Mouse (Mus musculus) heart, postnatal 14 days (tissue): ENCODE results near the gene Jmjd6. TPM values are rescaled to one million over a fixed set of nuclear protein-coding genes. Genes with fewer than 3 reads are reported as not detected.

Experiments
- DNase-seq, 2 experiments: peaks; one replicate each; pipeline ENCODE4 v3.0.0; 2021 to 2022
- intact Hi-C: fragments of 180-260 bp; cut with DNase I; formaldehyde crosslinking; loops from one replicate; pipeline ENCODE4 v1.15.1; 2025
- total RNA-seq, 2 experiments: library from RNA; stranded (reverse); gene quantifications; 2 replicates each; pipeline ENCODE4 v1.2.3; 2021

Jmjd6 gene
- total RNA-seq, 2 experiments from 2014 or later, result 34.4 to 37.3 TPM

GRCm38 (mm10) chr11:116808811-116809395 is 34.3 kb downstream of the Jmjd6 start:
- intact Hi-C loops, result loop anchor here (1.0 to 10.0 kb wide), 3 partner anchors 134 to 254 kb away; no protein-coding TSS in a partner anchor
- DNase-seq, result no peak

GRCm38 (mm10) chr11:116807938-116808606 is 35.2 kb downstream of the Jmjd6 start:
- peak; percentile 85 to 92 for DNase-seq
- intact Hi-C loops, result loop anchor here (1.0 to 10.0 kb wide), 3 partner anchors 133 to 253 kb away; no protein-coding TSS in a partner anchor

- intact Hi-C loops, result loop anchor here (10.0 kb wide), 2 partner anchors 133 to 253 kb away; no protein-coding TSS in a partner anchor
- no peak for DNase-seq
Observed at GRCm38 (mm10) chr11:116807526-116807925, 35.7 kb downstream of the Jmjd6 start.

GRCm38 (mm10) chr11:116807116-116807515 is 36.1 kb downstream of the Jmjd6 start:
- DNase-seq, result peak in 1 of 2 experiments; percentile 14
- intact Hi-C loops, result loop anchor here (10.0 kb wide), 2 partner anchors 132 to 252 kb away; no protein-coding TSS in a partner anchor

- intact Hi-C loops, result loop anchor here (10.0 kb wide), 2 partner anchors 132 to 252 kb away; no protein-coding TSS in a partner anchor
- peak in 1 of 2 experiments; percentile 42 for DNase-seq
Observed at GRCm38 (mm10) chr11:116806136-116807071, 36.8 kb downstream of the Jmjd6 start.

GRCm38 (mm10) chr11:116802709-116803108 is 40.5 kb downstream of the Jmjd6 start:
- intact Hi-C loops, result loop anchor here (5.0 to 10.0 kb wide), 3 partner anchors 105 to 248 kb away; no protein-coding TSS in a partner anchor
- no peak for DNase-seq

GRCm38 (mm10) chr11:116801106-116801505 is 42.1 kb downstream of the Jmjd6 start:
- intact Hi-C loops, result loop anchor here (5.0 to 10.0 kb wide), 3 partner anchors 104 to 246 kb away; no protein-coding TSS in a partner anchor
- DNase-seq, result peak in 1 of 2 experiments; percentile 32

- intact Hi-C loops, result no loop called here
- peak; percentile 5 to 24 for DNase-seq
Observed at GRCm38 (mm10) chr11:116799364-116799763, 43.9 kb downstream of the Jmjd6 start.

Other genes with a start within 250 kb of the Jmjd6 start
- gene Rhbdf2, start 216.4 kb downstream of the Jmjd6 start, total RNA-seq, result 10 to 100 TPM; 15.1 to 15.3 TPM
- 1 to 10 TPM; 1.4 to 1.9 TPM for gene Prcd, start 189.9 kb downstream of the Jmjd6 start, total RNA-seq
- 10 to 100 TPM; 50.4 to 57.4 TPM for gene Cygb, start 189.1 kb downstream of the Jmjd6 start, total RNA-seq
- gene St6galnac1, start 67.9 kb downstream of the Jmjd6 start, total RNA-seq, result not detected
- gene Mxra7, start 15.4 kb downstream of the Jmjd6 start, total RNA-seq, result 10 to 100 TPM; 27.7 to 32.1 TPM
- gene Mettl23, start 171 bp downstream of the Jmjd6 start, total RNA-seq, result 10 to 100 TPM; 37.3 to 37.8 TPM
- 10 to 100 TPM; 39.8 to 40.4 TPM for gene Mfsd11, start 9.0 kb upstream of the Jmjd6 start, total RNA-seq
- 100 to 1,000 TPM; 125 to 133 TPM for gene Srsf2, start 9.6 kb upstream of the Jmjd6 start, total RNA-seq
- under 1 TPM; 0.12 to 0.26 TPM for gene Mgat5b, start 75.4 kb upstream of the Jmjd6 start, total RNA-seq